Mouse (Mus musculus) kidney, embryonic 16.5 days (tissue): ENCODE measurements around the gene Nexn. TPM values are rescaled to one million over a fixed set of nuclear protein-coding genes. Genes with fewer than 3 reads are reported as not detected.
"Not testable (repeated sequence)": the region's sequence is repeated elsewhere in the genome, so short reads cannot be mapped to it uniquely, and the experiment has no call there.

Experiments
- ATAC-seq: fragments of 200-750 bp; cut with Nextera tagmentation; 2 replicates; pipeline ENCODE4 v1.8.0; 2017; ENCODE audit warnings: moderate TSS enrichment; ENCODE audit not compliant: low FRiP score, low TSS enrichment
- H3K27ac ChIP-seq: fragments of 300-500 bp; sonication (generic); 2 replicates; pipeline ENCODE4 v1.5.1; 2014; ENCODE audit warnings: low read length
- H3K27me3 ChIP-seq: fragments of 300-500 bp; sonication (generic); 2 replicates; pipeline ENCODE4 v1.6.1; 2014; ENCODE audit warnings: low read length, control low read depth, mixed read lengths; ENCODE audit not compliant: insufficient read depth
- H3K36me3 ChIP-seq: fragments of 300-500 bp; sonication (generic); 2 replicates; pipeline ENCODE4 v1.6.1; 2014; ENCODE audit warnings: low read length, control low read depth, mixed read lengths; ENCODE audit not compliant: insufficient read depth
- H3K4me1 ChIP-seq: fragments of 300-500 bp; sonication (generic); 2 replicates; pipeline ENCODE4 v1.6.1; 2014; ENCODE audit warnings: low read length, control low read depth, mixed read lengths; ENCODE audit not compliant: insufficient read depth
- H3K4me2 ChIP-seq: fragments of 300-500 bp; sonication (generic); replicated peaks from 2 replicates; pipeline ENCODE4 v1.6.1; 2014; ENCODE audit warnings: low read depth, low read length
- H3K4me3 ChIP-seq: fragments of 300-500 bp; sonication (generic); 2 replicates; pipeline ENCODE4 v1.5.1; 2014; ENCODE audit warnings: mild to moderate bottlenecking, low read length
- H3K9ac ChIP-seq: fragments of 300-500 bp; sonication (generic); replicated peaks from 2 replicates; pipeline ENCODE4 v1.6.1; 2014; ENCODE audit warnings: low read length
- H3K9me3 ChIP-seq: fragments of 300-500 bp; sonication (generic); 2 replicates; pipeline ENCODE4 v1.6.1; 2016; ENCODE audit warnings: low read length, control low read depth
- WGBS: fragments of 180-500 bp; shearing (Covaris S2); extraction: QIAGEN DNeasy Blood & Tissue Kit; methylation state at CpG from one replicate; pipeline ENCODE4 v1.1.7; 2014; 5-methylcytosine and 5-hydroxymethylcytosine counted together
- polyA plus RNA-seq: library from polyadenylated mRNA; unstranded; fragments of >200 nt; fragmentation: Nextera tagmentation; extraction: Ambion mirVana; gene quantifications from 2 replicates; pipeline ENCODE4 v1.2.1, GENCODE M21; 2015

The Nexn gene
- polyA plus RNA-seq, 1 experiment from 2014 or later, result 10.9 TPM

DNA sequence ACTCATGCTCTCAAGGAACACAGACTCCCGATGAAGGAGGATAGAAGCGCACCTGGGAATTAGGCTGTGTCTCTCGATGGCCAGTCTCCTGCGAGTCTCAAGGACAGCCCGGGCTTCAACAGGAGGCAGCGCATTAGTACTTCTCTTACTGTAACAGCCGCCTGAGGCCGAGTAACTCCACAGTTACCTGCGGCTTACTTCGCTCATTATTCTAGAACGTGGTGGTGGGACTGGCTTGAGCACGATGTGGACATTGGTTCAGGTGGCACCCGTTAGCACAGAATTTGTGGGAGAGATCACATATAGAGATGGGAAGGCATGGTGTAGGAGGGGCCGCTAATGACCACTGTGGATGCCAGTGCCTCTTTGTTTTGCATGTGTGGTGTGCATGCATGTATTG, 1.9 kb upstream of the Nexn start:
- no peaks in the 10 kb centered on the region for H3K36me3 ChIP-seq
- no peak overlapping the region for H3K4me2 ChIP-seq
- no peak overlapping the region for H3K4me3 ChIP-seq
- 92% methylated on average over 14 of the region's 14 CpGs for WGBS
- H3K27ac ChIP-seq, result no peak overlapping the region
- 0 out of 2 replicates have a peak, but pooled peaks cover 6% of the 10 kb centered on the region for H3K27me3 ChIP-seq
- H3K9me3 ChIP-seq, result no peaks in the 10 kb centered on the region
- no peak overlapping the region for H3K9ac ChIP-seq
- peaks cover 7% of the 10 kb centered on the region; the same call in 1 of the 2 replicates for H3K4me1 ChIP-seq
- no peak for ATAC-seq

DNA sequence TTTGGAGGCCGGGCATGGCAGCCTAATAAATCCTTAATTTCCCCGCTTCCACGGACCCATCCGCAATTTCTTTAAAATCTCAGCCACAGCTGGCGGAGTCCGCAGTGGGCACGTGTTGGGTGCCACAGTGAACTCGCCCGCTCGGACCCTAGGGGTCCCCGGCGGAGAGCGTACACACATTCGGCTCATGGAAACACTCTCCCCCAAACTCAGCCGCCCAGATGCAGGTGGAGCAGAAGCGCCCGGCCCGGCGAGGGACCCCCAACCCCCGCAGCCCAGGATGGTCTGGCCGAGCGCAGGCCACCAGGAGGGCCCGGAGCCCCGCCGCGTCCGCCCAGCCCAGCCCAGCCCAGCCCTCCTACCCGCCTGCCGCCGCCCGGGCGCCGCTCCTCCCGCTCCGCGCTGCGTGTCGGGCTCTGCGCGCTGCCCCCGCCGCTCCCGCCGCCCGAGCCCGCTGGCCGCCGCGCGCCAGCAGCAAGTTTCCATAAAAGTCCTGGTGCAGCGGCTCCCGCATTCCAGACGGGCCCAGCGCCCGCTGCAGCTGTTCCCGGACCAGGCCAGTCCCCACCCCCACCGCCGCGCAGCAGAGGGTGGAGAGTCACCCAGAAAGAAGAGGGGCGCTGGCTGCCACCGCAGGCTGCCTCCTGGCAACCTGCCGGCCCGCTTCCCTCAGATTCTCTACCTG, 657 bp downstream of the Nexn start:
- Histone ChIP-seq H3K36me3 (no peaks in the 10 kb centered on the region), H3K9me3 (no peaks in the 10 kb centered on the region), H3K27me3 (0 out of 2 replicates have a peak, but pooled peaks cover 6% of the 10 kb centered on the region), H3K4me2 (peak overlapping the region; percentile 97), H3K4me3 (peak overlapping the region; percentile 62), H3K27ac (peak overlapping the region; percentile 14), H3K4me1 (peaks cover 19% of the 10 kb centered on the region), H3K9ac (peak overlapping the region; percentile 79)
- WGBS, result 1% methylated on average over 56 of the region's 63 CpGs
- ATAC-seq, result peak; percentile 93

DNA sequence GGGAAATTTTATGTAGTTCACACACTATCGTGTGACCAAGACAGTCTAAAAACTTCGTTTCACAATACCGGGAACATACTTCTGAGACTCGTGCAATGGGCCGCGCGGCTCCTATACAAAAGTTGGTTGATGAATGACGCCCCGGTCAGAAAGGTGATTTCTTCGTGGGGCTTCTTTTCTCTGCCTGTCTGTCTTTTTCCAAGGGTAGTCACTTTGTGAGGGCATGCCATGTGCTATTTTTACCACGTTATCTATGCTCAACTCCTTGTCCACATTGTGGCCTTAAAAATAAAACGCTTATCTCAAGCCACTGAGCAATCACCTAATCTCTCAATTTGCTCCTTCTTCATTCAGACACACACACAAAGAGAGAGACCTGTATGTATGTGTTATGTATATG, 1.3 kb downstream of the Nexn start:
- H3K4me2 ChIP-seq, result peak overlapping the region; percentile 97
- no peaks in the 10 kb centered on the region for H3K36me3 ChIP-seq
- H3K9ac ChIP-seq, result no peak overlapping the region
- no peaks in the 10 kb centered on the region for H3K9me3 ChIP-seq
- H3K4me3 ChIP-seq, result peak overlapping the region; percentile 62
- H3K4me1 ChIP-seq, result peaks cover 19% of the 10 kb centered on the region
- ATAC-seq, result no peak
- 49% methylated on average over 12 of the region's 12 CpGs for WGBS
- H3K27ac ChIP-seq, result no peak overlapping the region
- 0 out of 2 replicates have a peak, but pooled peaks cover 6% of the 10 kb centered on the region for H3K27me3 ChIP-seq

DNA sequence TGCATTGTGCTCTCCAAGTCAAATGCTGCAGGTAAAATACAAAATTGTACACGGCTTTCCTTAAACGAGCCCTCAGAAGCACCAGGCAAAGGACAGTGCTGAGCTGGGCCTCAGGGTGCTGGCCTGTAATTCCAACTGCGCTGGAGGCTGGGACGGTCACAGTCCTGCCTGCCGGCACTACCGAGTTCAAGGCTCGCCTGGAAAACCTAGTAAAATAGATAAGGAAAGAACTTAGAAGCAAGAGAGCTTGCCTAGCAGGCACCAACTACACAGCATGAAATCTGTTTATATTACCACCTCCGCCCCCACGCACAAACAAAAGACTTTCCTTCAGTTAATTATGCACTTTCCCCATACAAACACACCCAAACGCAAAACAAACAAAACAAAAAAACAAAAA, 1.8 kb downstream of the Nexn start:
- peaks cover 19% of the 10 kb centered on the region for H3K4me1 ChIP-seq
- no peaks in the 10 kb centered on the region for H3K9me3 ChIP-seq
- H3K9ac ChIP-seq, result no peak overlapping the region
- ATAC-seq, result no peak
- H3K4me2 ChIP-seq, result peak overlapping the region; percentile 97
- H3K27ac ChIP-seq, result no peak overlapping the region
- no peaks in the 10 kb centered on the region for H3K36me3 ChIP-seq
- H3K4me3 ChIP-seq, result no peak overlapping the region; the same call in 1 of the 2 replicates
- 64% methylated on average over 10 of the region's 10 CpGs for WGBS
- H3K27me3 ChIP-seq, result 0 out of 2 replicates have a peak, but pooled peaks cover 6% of the 10 kb centered on the region

DNA sequence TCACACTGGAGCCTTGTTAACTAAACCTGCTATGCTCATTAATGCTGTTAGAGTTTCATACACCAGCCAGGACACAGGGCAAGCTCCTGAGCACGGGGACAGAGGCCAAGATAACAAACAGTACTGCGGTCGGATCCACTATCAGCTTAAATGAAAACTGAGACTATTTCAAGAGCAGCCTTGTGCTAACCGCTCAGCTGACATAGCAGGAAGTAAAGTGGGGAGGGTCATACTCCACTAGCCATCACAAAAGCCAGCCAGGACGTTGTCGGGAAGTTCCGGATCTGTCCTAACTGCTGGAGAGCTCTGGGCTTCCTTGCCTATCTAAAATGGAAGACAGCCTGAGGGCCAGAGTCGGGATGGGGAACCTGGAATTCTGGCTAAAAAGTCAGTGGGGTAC, 4.2 kb downstream of the Nexn start:
- no peaks in the 10 kb centered on the region for H3K36me3 ChIP-seq
- H3K27me3 ChIP-seq, result 0 out of 2 replicates have a peak, but pooled peaks cover 3% of the 10 kb centered on the region
- ATAC-seq, result 0 out of 2 replicates have a peak, but pooled peaks have one; percentile 5
- peaks cover 19% of the 10 kb centered on the region for H3K4me1 ChIP-seq
- H3K4me3 ChIP-seq, result no peak overlapping the region
- WGBS, result 16% methylated on average over 8 of the region's 8 CpGs
- H3K4me2 ChIP-seq, result peak overlapping the region; percentile 34
- H3K9ac ChIP-seq, result no peak overlapping the region
- H3K9me3 ChIP-seq, result no peaks in the 10 kb centered on the region
- H3K27ac ChIP-seq, result no peak overlapping the region

DNA sequence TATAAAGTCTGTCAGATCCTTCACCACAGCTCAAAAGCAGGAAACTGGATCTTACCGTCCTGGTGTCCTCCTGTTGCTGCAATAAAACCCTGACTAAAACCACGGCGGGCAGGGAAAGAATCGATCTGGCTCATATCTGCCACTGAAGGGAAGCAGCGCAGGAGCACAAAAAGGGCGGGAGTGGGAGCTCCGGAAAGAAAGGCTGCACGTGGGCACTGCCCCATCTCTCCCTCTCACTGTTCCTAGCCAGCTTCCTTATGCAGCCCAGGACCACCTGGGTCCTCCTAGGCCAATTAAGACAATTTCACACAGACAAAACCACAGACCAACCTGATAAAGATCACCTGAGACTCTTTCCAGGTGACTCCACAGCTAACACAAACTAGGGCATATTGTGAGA, 4.7 kb downstream of the Nexn start:
- Histone ChIP-seq H3K27me3 (0 out of 2 replicates have a peak, but pooled peaks cover 3% of the 10 kb centered on the region), H3K4me1 (peaks cover 19% of the 10 kb centered on the region), H3K27ac (no peak overlapping the region), H3K9ac (no peak overlapping the region; the same call in 1 of the 2 replicates), H3K9me3 (no peaks in the 10 kb centered on the region), H3K4me2 (no peak overlapping the region), H3K4me3 (no peak overlapping the region), H3K36me3 (no peaks in the 10 kb centered on the region)
- no peak for ATAC-seq
- 27% methylated on average over 8 of the region's 8 CpGs for WGBS

DNA sequence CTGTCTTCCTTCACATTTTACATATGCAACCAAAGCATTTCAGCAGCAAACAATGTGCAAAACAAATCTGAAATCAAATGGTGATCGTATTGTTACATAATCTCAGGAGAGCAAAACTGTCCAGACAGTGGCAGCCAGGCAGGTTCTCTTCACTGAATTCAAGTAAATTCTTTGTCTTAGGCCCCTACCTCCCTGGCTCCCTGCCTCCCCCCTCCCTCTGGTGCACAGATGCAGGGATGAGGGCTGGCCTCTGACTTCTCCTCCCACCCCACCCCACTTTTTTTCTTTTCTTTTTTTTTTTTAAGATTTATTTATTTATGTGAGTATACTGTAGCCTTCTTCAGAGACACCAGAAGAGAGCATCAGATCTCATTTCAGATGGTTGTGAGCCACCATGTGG, 5.8 kb downstream of the Nexn start:
- 93% methylated on average over 1 of the region's 1 CpGs for WGBS
- no peak for ATAC-seq
- Histone ChIP-seq H3K36me3 (no peaks in the 10 kb centered on the region), H3K9me3 (no peaks in the 10 kb centered on the region), H3K4me3 (no peak overlapping the region), H3K4me2 (no peak overlapping the region), H3K9ac (no peak overlapping the region), H3K27me3 (0 out of 2 replicates have a peak, but pooled peaks cover 3% of the 10 kb centered on the region), H3K27ac (no peak overlapping the region), H3K4me1 (peaks cover 15% of the 10 kb centered on the region)

DNA sequence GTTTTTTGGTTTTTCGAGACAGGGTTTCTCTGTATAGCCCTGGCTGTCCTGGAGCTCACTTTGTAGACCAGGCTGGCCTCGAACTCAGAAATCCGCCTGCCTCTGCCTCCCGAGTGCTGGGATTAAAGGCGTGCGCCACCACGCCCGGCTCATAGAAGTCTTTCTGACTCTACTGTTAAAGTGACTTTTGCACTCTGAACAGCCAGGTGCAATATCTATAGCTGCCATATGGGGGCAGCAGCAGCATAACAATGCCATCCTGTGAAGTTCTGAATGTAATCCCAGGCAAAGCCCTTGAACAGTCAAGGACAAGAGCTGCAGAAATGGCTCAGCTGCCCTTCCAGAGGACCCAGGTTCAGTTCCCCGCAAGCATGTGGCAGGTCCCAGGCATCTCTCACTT, 6.7 kb downstream of the Nexn start:
- 35% methylated on average over 7 of the region's 9 CpGs for whole genome bisulfite sequencing
- not testable (repeated sequence) for H3K27me3 ChIP-seq, H3K36me3 ChIP-seq, H3K9me3 ChIP-seq, H3K9ac ChIP-seq, H3K27ac ChIP-seq, H3K4me3 ChIP-seq, H3K4me2 ChIP-seq
- H3K4me1 ChIP-seq, result peaks cover 13% of the 10 kb centered on the region
- peak; percentile 52; the same call in 1 of the 2 replicates for ATAC-seq

DNA sequence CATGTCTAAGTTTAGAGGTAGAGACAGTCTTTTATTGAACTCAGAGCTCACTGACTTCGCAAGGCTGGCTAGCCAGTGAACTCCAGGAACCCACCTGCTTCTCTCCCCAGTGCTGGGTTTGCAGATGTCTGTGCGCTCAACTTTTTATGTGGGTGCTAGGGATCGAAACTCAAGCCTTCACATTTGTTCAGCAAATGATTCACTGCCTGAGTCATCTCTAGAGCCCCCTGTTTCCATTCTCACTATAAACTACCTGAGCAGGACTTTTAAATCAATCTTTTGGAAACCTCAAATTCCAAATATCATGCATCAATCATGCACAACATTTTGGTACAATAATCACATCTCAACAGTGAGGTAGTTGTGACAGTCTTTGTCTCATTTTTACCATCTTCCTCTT, 8.6 kb downstream of the Nexn start:
- WGBS, result 81% methylated on average over 3 of the region's 3 CpGs
- ATAC-seq, result no peak
- H3K4me3 ChIP-seq, result no peak overlapping the region
- H3K36me3 ChIP-seq, result no peaks in the 10 kb centered on the region
- H3K9ac ChIP-seq, result no peak overlapping the region
- H3K4me1 ChIP-seq, result peaks cover 11% of the 10 kb centered on the region
- H3K9me3 ChIP-seq, result no peaks in the 10 kb centered on the region
- no peaks in the 10 kb centered on the region for H3K27me3 ChIP-seq
- no peak overlapping the region for H3K27ac ChIP-seq
- no peak overlapping the region for H3K4me2 ChIP-seq

DNA sequence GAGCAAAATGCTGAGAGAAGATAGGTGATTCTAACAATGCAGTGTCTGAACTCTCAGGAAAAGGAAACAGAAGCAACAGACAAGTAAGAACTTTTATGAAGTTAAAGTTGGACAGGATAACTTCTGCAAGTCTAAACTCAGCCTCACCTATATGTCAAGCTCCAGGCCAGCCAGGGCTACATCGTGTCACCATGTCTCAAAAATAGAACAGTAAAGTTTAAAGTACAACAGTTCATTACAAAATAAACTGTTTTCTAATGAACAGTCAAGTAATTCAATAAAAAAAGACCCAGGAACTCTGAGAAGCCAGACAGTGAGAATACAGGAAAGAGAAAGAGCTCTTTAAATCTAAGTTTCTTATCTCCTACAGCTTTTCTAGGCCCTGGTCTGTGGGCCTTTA, 15.7 kb downstream of the Nexn start:
- 88% methylated on average over 1 of the region's 1 CpGs for WGBS
- no peaks in the 10 kb centered on the region for H3K27me3 ChIP-seq
- no peak for ATAC-seq

More for the DNA sequence above, 15.7 kb downstream of the Nexn start:
- H3K4me2 ChIP-seq, result no peak overlapping the region
- H3K9me3 ChIP-seq, result no peaks in the 10 kb centered on the region
- 0 out of 2 replicates have a peak, but pooled peaks cover 2% of the 10 kb centered on the region for H3K36me3 ChIP-seq
- H3K4me1 ChIP-seq, result no peaks in the 10 kb centered on the region
- no peak overlapping the region for H3K4me3 ChIP-seq
- no peak overlapping the region for H3K9ac ChIP-seq
- no peak overlapping the region for H3K27ac ChIP-seq
